Mouse (Mus musculus) urinary bladder, postnatal 10 days (tissue): ENCODE results near the gene Dzip3.

Experiments
- DNase-seq: peaks from one replicate; pipeline ENCODE4 v3.0.0; 2022; ENCODE audit warnings: low spot score

Dzip3 gene

DNA sequence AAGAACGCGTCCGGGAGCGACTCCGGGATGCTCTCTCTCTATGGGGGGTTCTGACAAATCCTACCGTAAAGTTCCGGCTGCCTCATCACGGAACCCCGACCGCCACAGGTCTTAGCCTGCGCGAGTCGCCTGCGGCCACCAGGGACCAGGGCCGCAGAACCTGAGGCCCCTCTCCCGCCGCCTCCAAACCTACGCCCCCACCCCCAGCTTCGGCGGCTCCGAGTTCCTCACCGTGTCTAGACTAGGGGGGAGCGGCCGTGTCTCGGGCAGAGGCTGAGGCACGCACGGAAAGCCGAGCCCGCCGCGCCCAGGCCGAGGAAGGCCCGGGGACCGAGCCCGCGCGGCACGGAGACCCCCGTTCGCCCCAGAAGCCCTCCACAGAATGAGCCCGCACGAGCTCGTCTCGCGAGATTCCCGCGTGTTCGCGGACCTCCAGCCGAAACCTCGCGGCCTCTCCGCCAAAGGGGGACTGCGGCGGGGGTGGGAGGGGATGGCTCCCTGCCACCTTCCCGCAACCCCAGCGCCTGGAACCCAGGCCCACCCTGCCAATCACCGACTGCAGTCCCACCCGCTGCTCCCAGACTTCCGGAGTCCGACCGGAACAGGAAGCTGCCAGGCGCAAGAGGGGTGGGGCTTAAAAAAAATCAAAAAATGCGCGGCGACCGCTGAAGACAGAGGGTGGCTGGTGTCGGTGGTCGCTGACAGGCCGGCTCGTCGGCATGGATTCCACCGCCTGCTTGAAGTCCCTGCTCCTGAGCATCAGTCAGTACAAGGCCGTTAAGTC lies at the start of gene Dzip3, which contains the start of gene Cip2a:
Gene Dzip3, minus strand, starts transcription at position 607 of the 784 bp plus-strand sequence.
Gene Cip2a, plus strand, starts transcription at position 627 of the 784 bp plus-strand sequence.
- peak; percentile 62 for DNase-seq

GRCm38 (mm10) chr16:49040554-49041221 lies 46.7 kb upstream of the Dzip3 start:
- no peak for DNase-seq

- DNase-seq = no peak
Measured at GRCm38 (mm10) chr16:49037771-49038170, 43.8 kb upstream of the Dzip3 start.

DNA sequence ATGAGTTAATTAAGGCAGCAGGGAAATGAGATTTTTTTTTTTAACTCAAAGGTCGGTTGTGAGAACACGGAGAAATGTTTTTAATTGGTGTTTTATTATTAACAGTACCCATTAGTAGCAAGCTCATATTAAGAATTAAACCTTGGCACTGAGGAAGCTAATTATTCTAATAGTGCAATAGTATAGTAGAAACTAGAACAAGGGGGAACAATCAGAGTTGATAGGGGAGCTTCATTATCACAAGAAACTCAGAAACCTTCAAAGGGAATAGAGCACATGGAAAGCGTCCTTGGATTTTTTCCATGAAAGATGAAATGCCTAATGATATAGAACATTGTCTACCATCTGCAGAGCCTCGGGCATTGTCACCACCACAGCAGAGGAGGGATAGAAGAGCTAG lies 41.9 kb upstream of the Dzip3 start:
- no peak for DNase-seq

DNA sequence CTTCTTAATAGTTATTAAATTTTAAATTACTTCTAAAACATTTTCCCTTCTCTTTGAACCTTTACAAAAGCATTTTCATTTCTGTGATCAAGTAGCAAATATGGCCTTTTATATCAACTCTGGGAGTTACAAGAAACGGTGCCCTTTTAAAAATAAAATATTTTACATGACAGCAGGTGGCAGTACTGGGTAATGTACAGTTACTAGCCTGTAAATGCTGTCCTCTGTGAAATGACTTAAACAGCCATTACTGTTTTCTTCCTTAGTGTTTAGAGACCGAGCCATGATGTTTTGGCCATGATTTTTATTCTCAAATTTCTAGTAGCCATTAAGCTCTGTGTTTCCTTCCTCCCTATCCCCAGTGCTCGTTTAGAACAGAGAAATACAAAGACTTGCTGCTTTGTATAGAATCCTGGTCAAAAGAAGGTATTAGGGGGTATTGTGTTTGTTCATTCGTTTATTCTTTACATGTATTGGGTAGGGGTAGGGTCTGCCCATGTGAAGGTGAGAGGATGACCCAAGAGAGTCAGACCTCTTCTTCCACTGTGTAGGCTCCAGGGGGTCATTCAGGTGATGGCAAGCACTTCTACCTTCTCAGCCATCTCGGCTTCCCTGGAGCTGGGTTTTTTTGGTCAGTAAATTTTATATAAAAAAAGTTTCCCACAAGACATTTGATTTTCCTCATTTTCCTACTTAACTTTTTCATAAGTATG lies 22.8 kb upstream of the Dzip3 start:
- no peak for DNase-seq

DNA sequence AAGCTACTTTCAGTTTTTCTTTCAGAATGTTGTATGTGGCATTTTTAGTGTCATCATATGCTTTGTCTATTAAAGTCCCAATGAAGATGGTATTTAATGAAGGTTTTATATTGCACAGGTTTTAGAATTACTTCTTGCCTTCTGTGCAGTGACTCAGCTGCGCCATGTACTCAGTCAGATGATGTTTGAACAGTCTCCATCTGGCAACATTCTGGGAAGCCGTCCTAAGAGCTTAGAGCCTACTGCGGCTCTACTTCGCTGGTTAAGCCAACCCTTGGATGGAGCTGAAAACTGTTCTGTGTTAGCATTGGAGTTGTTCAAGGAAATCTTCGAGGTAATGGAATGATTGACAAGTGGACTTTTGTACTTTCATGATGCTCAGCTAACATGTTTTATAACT lies 10.2 kb upstream of the Dzip3 start:
- DNase-seq = no peak

DNA sequence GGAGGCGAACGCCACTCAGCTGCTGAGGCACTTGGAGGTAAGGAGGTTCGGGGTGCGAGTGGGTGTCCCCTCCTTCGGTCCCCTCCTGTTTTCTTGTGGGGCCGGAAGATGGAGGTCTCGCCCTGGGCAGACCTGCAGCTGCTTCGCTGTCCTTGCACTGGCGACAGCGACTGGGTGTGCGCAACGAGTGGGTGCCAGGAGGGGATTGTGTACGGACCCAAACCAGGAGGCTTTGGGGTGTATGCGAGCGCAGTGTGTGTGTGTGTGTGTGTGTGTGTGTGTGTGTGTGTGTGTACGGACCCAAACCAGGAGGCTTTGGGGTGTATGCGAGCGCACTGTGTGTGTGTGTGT lies 353 bp upstream of the Dzip3 start:
- no peak for DNase-seq

- DNase-seq = no peak
Measured at GRCm38 (mm10) chr16:48993231-48993558, 770 bp downstream of the Dzip3 start.

DNA sequence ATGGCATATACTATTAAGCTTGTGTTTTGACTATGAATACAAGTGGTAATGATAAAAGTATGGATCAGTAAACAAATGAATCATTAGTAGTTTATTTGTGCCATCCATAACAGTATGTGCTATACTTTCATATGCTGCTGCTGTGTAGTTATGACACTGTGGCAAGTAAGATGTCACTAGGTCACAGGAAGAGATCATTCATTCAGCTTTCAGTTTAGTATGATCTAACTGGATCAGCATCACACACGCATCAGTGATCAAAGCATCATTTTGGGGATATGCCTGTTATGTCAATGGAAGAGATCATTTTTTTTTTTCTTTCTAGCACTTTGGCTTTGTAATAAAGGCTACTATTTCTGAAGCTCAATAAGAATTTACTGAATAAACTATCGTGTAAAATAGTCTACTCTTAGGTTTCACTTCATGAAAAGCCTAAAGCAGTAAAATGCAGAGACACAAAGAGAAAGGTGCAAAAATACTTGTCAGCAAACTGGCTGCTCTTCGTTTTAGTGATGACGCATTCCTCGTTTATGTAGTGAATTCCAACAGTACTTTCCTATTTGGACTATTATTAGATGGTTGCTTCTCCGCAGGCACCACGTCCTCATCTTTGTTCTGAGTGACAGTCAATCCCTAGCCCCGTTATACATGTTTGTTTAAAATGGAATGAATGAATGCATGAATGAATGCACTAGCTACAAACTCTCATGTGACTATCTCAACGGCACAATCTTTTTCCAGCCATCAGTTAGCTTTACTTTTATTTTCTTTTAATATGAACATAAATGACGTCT lies 1.3 kb downstream of the Dzip3 start:
- DNase-seq = no peak

- no peak for DNase-seq
Measured at GRCm38 (mm10) chr16:48989700-48990099, 4.3 kb downstream of the Dzip3 start.

- no peak for DNase-seq
Measured at GRCm38 (mm10) chr16:48985034-48985627, 8.8 kb downstream of the Dzip3 start.

DNA sequence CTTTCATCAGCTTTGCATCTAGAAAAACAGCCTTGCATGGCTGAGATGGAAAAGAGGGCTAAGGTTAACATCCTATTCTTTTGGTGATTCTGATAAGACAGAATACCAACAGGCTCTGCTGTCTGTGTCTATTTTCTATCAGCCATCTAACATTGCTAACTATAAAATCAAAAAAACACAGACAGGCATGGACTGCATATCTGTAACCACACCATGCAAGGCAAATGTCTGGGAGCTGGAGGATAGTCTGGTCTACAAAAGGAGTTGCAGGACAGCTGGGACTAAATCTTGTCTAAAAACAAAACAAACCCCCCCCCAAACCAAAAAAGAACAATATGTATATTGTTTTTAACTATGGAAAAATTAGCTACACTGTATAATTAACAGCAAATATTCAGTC lies 14.0 kb downstream of the Dzip3 start:
- DNase-seq = no peak

DNA sequence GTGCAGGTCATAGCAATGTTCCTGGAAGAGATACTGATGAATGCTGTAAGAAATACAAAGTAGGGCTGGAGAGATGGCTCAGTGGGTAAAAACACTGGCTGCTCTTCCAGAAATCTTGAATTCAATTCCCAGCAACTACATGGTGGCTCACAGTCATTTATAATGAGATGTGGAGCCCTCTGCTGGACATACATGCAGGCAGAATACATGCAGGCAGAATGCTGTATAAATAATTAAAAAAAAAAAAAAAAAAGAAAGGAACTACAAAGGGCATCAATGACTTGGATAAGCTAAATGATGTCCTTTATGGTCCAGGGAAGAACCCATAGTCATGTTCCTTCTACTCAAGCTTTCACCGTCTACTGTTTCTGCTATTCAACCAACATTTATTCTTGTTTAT lies 20.4 kb downstream of the Dzip3 start:
- DNase-seq = no peak

GRCm38 (mm10) chr16:48972996-48973395 lies 21.0 kb downstream of the Dzip3 start:
- no peak for DNase-seq

DNA sequence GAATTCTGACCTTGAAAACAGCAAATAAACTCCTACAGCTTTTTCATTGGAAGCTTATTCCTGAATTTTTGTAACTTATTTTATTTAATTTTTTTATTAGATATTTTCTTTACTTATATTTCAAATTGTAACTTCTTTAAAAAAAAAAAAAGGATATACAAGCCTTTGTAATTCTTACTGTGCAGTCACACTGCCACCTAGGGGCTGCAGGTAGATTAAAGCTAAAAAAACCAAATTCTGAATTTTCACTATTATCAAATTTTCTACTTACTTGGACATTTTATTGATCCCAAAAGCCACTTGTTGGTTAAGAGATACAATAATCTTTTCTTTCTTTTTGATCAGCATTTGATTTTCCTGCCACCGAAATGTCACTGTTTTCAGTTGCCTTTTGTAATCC lies 52.2 kb downstream of the Dzip3 start:
- no peak for DNase-seq

DNA sequence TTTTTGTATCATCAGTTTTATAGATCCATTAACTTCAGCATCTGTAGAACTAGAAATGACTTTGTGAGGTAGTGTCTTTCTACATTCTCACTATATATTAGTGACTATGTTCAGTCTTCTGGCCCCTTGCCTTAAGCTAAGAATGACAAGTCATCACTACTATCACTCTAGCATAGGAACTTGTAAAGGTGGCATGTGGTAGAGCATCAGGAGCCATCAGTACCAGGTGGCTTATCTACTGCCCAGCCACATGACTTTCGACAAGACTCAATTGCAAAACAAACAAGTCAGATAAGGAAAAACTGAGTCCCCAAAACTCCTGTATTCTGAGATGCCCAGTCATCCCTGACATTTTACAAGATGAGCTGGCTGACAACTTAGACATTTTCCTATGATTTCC lies 70.2 kb downstream of the Dzip3 start:
- no peak for DNase-seq

DNA sequence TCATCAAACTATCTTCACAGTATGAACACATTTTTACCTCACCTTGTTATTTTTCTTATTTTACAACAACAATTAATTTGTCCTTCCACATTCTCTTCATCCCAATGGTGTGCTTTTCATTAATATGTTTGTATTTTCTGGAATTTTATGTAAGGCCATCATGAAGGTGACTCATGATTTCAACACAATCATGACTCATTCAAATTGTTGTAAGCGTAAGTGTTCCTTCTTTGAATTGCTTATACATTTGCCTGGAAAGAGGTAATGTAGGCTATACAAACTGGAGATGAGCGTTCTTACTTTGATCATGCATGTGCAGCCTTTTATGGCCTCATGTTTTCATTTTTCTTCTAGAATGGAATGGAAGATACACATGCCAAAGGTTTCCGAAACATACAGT lies 80.8 kb downstream of the Dzip3 start:
- no peak for DNase-seq

- no peak for DNase-seq
Measured at GRCm38 (mm10) chr16:48911184-48911583, 82.8 kb downstream of the Dzip3 start.

DNA sequence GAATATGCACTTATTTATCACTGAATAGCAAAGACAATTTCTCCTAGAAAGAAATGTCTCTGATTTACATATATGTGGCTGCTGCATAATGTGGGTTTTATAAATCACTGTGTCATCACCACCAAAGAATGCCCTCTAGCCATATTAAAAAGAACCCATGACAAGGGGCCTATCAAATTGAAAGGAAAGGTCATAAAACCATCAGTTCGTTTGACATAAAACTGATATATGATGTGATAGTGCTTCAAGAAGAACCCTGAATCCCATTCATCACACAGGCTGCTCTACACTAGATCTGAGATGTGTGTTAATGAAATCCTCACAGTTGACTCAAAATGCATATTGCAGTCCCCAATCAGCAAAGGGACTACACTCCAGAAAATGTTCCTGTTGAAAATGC lies 94.1 kb downstream of the Dzip3 start:
- no peak for DNase-seq

DNA sequence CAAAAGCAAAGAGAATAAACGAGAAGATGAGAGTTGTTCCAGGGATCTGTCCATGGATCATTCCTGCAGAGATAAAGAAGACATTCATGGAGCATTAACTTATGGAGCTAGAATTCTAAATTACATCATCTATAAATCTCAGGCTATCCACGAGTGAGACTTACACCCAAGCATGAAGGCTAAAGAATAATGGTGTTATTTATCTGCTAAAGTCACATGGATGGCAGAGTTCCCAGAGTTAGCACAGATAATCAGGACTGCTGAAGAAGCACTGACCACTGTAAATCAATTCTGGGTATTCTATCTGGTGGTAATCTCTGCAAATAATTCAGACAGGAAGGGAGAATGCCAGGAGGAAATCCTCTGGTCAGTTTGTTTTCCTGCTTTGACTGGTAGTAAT lies 103.2 kb downstream of the Dzip3 start:
- DNase-seq = no peak
